Mouse (Mus musculus) bone marrow, adult 2 months (tissue): ENCODE measurements around the gene Myrip. TPM values are rescaled to one million over a fixed set of nuclear protein-coding genes. Genes with fewer than 3 reads are reported as not detected.

Source experiments
- H3K27ac ChIP-seq: fragments of 200-500 bp; 2 replicates; pipeline ENCODE4 v1.5.1; 2012; ENCODE audit warnings: low read depth, mild to moderate bottlenecking, control low read depth, inconsistent platforms, low read length; ENCODE audit not compliant: control insufficient read depth, poor library complexity, insufficient read depth
- H3K4me1 ChIP-seq: fragments of 200-500 bp; 2 replicates; pipeline ENCODE4 v1.6.1; 2011; ENCODE audit warnings: low read length; ENCODE audit not compliant: control insufficient read depth, insufficient read depth
- H3K4me3 ChIP-seq: fragments of 200-500 bp; replicated peaks from 2 replicates; pipeline ENCODE3; 2011; ENCODE audit warnings: mild to moderate bottlenecking, low read depth, low read length, control low read depth; ENCODE audit not compliant: control insufficient read depth
- CTCF ChIP-seq: fragments of 200-500 bp; IDR thresholded peaks from 2 replicates; pipeline ENCODE4 v1.5.1; 2011; ENCODE audit warnings: low read length, control low read depth; ENCODE audit not compliant: control insufficient read depth, insufficient read depth
- POLR2A ChIP-seq: fragments of 200-500 bp; IDR thresholded peaks from 2 replicates; pipeline ENCODE4 v1.6.1; 2011; ENCODE audit warnings: low read depth, mild to moderate bottlenecking, control low read depth, low read length, borderline replicate concordance; ENCODE audit not compliant: control insufficient read depth
- WGBS: fragments of 180-500 bp; shearing (Covaris S2); methylation state at CpG from one replicate; pipeline ENCODE4 v1.1.7; 2018; 5-methylcytosine and 5-hydroxymethylcytosine counted together
- polyA plus RNA-seq: library from polyadenylated mRNA; stranded (reverse); fragments of >200 nt; gene quantifications from 2 replicates; pipeline ENCODE4 v1.2.4, GENCODE M21; 2011; ENCODE audit warnings: low replicate concordance; ENCODE audit not compliant: missing spikeins, insufficient read depth, insufficient read length

The Myrip gene
- polyA plus RNA-seq, 1 experiment = not detected

DNA sequence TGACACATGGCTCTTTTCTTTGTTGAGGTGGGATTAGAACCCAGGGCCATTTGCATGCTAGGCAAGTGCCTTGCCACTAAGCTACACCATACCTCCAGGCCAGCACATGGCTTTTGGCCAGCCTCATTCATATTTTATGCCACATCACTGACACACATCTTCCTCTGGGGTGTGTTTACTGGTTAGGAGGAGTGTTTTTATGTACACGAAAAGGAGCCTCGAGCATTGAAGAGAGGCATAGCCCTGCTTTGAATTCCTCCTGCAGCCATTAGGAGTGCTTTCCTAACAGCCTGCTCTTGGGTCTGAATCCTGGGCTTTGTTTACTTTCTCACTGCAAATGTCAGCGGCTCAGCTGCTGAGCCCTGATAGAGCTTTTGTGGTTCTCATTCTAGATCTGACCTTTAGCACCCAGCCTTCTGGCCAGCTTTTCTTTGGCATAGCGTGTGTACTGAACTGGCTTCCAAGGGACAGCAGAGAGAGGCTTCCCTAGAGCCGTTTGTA lies 44.4 kb downstream of the Myrip start:
- no peak for TF ChIP-seq POLR2A
- TF ChIP-seq CTCF = no peak
- Histone ChIP-seq H3K4me3 (no peak overlapping the region), H3K27ac (no peak overlapping the region), H3K4me1 (no peaks in the 10 kb centered on the region)
- WGBS = 38% methylated on average over 5 of the region's 5 CpGs

DNA sequence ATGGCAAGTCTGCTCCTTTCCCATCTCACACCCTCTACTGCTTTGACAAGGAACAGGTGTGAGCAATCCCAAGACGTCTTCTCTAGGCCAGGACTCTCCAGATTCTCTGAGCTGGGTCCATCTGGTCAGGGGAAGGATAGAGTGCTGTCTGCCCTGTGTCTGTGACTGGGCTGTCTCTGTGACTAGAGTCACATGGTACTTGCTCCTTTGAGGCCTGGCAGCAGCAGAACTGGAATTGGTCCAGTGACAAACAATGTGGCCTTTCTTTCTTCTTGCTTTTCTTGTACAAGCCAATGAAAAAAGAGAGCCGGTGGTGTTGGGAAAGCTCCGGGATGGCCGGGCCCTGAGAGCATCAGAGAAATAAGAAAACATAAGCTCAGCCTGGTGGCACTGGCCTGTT lies 47.8 kb downstream of the Myrip start:
- H3K4me3 ChIP-seq = no peak overlapping the region
- 81% methylated on average over 4 of the region's 4 CpGs for WGBS
- no peak for TF ChIP-seq POLR2A
- no peak for TF ChIP-seq CTCF

DNA sequence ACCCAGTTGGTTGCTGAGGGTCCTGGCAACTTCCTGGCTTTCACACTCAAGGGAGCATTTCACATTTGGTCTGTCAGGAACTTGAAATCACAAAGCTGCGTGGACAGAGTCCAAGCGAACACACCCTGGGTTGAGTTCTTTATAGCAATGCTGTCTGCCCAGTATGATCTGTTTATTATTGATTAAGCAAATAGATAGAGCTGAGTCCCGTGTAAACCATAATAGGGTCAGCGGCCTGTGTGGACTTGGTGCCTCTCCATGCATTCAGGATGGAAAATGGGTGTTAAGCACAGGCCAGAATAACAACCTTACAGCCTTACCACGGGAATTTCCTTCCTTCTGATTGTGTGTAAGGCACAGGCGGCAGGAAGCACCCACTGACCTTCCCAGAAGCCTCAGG lies 49.0 kb downstream of the Myrip start:
- H3K4me3 ChIP-seq = no peak overlapping the region
- H3K27ac ChIP-seq = no peak overlapping the region
- 66% methylated on average over 6 of the region's 6 CpGs for WGBS
- TF ChIP-seq POLR2A (no peak), CTCF (no peak)
- H3K4me1 ChIP-seq = no peaks in the 10 kb centered on the region

More for the DNA sequence above, 47.8 kb downstream of the Myrip start:
- Histone ChIP-seq H3K4me1 (no peaks in the 10 kb centered on the region), H3K27ac (no peak overlapping the region)

DNA sequence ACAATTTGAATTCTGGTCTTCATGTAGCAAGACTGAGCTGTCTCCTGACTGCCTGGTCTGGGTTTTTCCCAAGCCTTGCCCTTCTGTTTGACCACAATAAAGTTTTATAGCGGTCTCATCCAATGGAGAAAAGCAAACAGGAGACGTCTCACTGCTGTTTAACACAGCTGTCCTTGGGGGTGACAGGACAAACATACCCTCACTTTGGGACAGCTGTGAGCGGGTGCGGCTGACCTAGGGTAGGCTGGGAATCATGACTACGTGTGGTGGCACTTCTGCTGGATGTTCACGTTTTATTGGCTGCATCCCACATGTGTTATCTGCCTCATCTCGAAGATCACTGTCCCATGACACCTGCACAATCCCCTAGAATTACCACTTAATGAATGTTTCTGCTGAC lies 49.7 kb downstream of the Myrip start:
- Histone ChIP-seq H3K27ac (no peak overlapping the region), H3K4me3 (no peak overlapping the region), H3K4me1 (no peaks in the 10 kb centered on the region)
- TF ChIP-seq CTCF (no peak), POLR2A (no peak)
- WGBS = 76% methylated on average over 7 of the region's 7 CpGs

DNA sequence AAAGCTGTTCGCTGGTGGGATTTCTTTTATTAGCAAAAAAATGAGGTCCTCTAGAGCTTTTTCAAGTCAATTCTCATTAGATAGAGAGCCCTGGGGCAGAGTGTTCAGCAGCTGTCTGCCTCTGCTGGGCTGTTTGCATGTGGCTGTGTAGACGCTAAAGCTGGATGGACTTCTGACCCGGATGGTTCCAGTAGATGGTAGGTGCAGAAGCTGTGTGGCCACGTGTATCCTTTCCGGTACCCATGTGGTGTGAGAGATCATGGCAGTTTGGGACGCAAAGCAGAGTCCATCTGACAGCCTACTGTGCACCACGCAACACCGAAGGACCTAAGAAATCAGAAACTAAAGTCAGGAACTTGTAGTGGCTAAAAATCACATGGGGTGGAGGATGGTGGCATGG lies 50.2 kb downstream of the Myrip start:
- 87% methylated on average over 8 of the region's 8 CpGs for WGBS
- no peak overlapping the region for H3K4me3 ChIP-seq
- no peak overlapping the region for H3K27ac ChIP-seq
- no peaks in the 10 kb centered on the region for H3K4me1 ChIP-seq
- no peak for TF ChIP-seq CTCF
- TF ChIP-seq POLR2A = no peak

DNA sequence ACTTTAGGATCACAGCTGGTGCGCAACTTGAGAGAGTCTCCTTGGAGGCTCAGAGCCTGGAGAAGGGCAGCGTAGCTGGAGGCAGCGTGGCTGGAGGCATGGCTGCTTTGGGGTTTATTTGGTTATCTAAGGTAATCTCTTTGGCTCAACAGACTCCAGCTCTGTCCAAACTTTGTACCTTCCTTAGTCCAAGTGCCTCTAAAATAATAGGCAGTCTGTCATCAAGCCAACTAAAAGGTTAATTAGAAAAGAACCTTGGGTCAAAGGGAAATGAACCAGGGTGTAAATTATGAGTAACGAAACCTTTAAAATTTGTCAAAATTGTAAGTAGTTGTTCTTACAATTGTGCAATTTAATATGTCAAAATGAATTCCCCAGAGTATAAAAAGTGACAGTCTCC lies 51.7 kb downstream of the Myrip start:
- no peak overlapping the region for H3K4me3 ChIP-seq
- no peak overlapping the region for H3K27ac ChIP-seq
- no peak for TF ChIP-seq CTCF
- TF ChIP-seq POLR2A = no peak
- H3K4me1 ChIP-seq = no peaks in the 10 kb centered on the region
- WGBS = 88% methylated on average over 4 of the region's 4 CpGs

DNA sequence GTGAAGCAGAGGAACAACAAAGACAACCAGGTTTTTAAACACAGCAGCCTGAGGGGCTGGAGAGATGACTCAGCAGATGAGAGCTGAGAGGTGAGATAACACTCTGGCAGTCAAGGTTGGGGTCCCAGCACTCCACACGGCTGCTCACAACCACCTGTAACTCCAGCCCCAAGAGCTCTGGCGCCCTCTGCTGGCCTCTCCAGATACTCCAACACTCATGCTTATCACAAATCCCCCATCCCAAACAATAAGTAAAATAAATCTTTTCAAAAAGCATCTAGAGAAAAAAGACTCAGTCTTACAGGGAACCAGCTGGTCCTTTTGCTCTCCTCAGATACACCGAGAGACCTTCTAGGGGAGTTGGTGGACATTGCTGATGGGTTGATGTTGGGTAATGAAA lies 52.7 kb downstream of the Myrip start:
- TF ChIP-seq CTCF (peak; percentile 39; the same call in 1 of the 2 replicates), POLR2A (no peak)
- Histone ChIP-seq H3K4me1 (no peaks in the 10 kb centered on the region), H3K27ac (no peak overlapping the region), H3K4me3 (no peak overlapping the region)
- WGBS = 67% methylated on average over 3 of the region's 3 CpGs

DNA sequence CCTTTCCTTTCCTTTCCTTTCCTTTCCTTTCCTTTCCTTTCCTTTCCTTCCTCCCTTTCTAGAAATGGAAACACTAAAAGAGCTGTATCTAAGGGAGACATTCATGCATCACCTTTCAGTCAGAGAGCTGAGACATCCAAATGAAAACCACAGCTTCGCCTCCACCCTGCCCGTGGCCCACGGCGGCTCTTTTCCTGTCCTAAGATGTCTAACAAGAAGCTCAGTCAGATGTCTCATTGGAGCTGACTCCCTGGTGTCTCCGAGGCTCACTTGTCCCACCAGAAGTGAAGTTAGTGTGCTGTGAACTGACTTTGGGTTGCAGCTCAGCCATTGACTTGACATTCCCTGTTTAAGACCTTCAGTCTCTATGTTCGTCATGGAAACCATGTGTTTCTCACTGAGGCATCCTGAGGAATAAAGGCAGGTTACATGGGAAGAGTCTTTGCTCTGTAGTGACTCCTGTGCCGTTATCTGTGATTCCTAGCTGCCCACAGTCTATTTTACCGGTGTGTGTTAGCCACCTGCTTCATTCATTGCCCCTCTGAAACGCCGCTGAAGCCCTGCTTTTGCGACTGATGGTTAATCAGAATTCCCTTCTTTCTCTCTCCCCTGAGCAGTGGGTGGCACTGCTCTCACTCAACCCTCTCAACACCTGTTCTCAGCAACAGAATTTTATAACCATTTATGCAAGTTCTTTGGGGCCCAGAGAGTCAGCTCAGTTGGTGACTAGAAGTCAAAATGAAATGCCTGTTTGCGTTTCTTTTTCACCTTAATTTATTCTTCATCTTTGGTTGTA lies 53.4 kb downstream of the Myrip start:
- Histone ChIP-seq H3K4me3 (no peak overlapping the region), H3K4me1 (no peaks in the 10 kb centered on the region), H3K27ac (no peak overlapping the region)
- TF ChIP-seq CTCF (no peak), POLR2A (no peak)
- 72% methylated on average over 12 of the region's 12 CpGs for WGBS

DNA sequence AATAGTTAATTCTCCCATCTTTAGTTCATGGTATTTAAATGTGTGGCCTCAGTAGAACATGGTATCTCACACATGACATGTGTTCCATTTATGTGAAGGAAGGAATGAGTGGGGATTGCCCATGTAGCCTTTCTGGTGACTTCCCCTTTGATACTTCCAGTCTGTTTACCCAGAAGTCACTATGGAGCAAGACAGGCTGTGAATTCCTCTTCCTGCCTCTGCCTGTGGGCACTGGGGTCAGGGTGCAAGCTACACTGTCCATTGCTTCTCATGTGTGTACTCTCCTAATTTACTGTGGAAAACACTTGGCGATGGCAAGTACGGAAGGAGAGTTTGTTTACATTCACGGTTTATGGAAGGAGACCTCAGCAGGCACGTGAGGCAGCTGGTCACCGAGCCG lies 55.2 kb downstream of the Myrip start:
- Histone ChIP-seq H3K27ac (no peak overlapping the region), H3K4me3 (no peak overlapping the region), H3K4me1 (no peaks in the 10 kb centered on the region)
- 89% methylated on average over 6 of the region's 6 CpGs for WGBS
- TF ChIP-seq CTCF (no peak), POLR2A (no peak)
